Mouse (Mus musculus) retina, postnatal 7 days (tissue): ENCODE measurements at regions not wholly inside any gene's neighbourhood (a gene's known extent, or its start where the extent isn't known, plus 50 kb on each side); places are given as distances from the start of the nearest gene placed in this dataset.

Experiments used
- DNase-seq: peaks from one replicate; pipeline ENCODE4 v3.0.0-alpha.2; 2012; ENCODE audit warnings: low read depth, low spot score

GRCm38 (mm10) chr1:42277130-42277529 lies 418.4 kb upstream of the Pou3f3 start:
- no peak for DNase-seq

GRCm38 (mm10) chr1:42295841-42296240 lies 399.7 kb upstream of the Pou3f3 start:
- DNase-seq: no peak

- DNase-seq: no peak
Measured at GRCm38 (mm10) chr1:42309251-42309650, 386.3 kb upstream of the Pou3f3 start.

GRCm38 (mm10) chr1:42313494-42313893 lies 382.1 kb upstream of the Pou3f3 start:
- DNase-seq: no peak

- DNase-seq: no peak
Measured at GRCm38 (mm10) chr1:42351884-42352283, 343.7 kb upstream of the Pou3f3 start.

- no peak for DNase-seq
Measured at GRCm38 (mm10) chr1:42352389-42352788, 343.2 kb upstream of the Pou3f3 start.

GRCm38 (mm10) chr1:42353096-42353495 lies 342.5 kb upstream of the Pou3f3 start:
- no peak for DNase-seq

- no peak for DNase-seq
Measured at GRCm38 (mm10) chr1:42354020-42354419, 341.5 kb upstream of the Pou3f3 start.

- DNase-seq: no peak
Measured at GRCm38 (mm10) chr1:42362438-42362837, 333.1 kb upstream of the Pou3f3 start.

- no peak for DNase-seq
Measured at GRCm38 (mm10) chr1:42365648-42366324, 329.8 kb upstream of the Pou3f3 start.

- no peak for DNase-seq
Measured at GRCm38 (mm10) chr1:42387919-42388684, 307.5 kb upstream of the Pou3f3 start.

GRCm38 (mm10) chr1:42388740-42389139 lies 306.8 kb upstream of the Pou3f3 start:
- DNase-seq: no peak

- DNase-seq: no peak
Measured at GRCm38 (mm10) chr1:42395651-42396260, 299.8 kb upstream of the Pou3f3 start.

- DNase-seq: peak; percentile 3
Measured at GRCm38 (mm10) chr1:42398461-42399154, 297.0 kb upstream of the Pou3f3 start.

GRCm38 (mm10) chr1:42415817-42416538 lies 279.6 kb upstream of the Pou3f3 start:
- DNase-seq: no peak

GRCm38 (mm10) chr1:42416539-42417218 lies 278.9 kb upstream of the Pou3f3 start:
- no peak for DNase-seq

- DNase-seq: no peak
Measured at GRCm38 (mm10) chr1:42417815-42418214, 277.8 kb upstream of the Pou3f3 start.

- no peak for DNase-seq
Measured at GRCm38 (mm10) chr1:42418233-42418632, 277.3 kb upstream of the Pou3f3 start.

GRCm38 (mm10) chr1:42436366-42436998 lies 259.1 kb upstream of the Pou3f3 start:
- DNase-seq: no peak

- no peak for DNase-seq
Measured at GRCm38 (mm10) chr1:42468365-42468764, 227.2 kb upstream of the Pou3f3 start.
